Mouse (Mus musculus): Measurements from ENCODE around the gene Meis1. TPM values are rescaled to one million over a fixed set of nuclear protein-coding genes. Genes with fewer than 3 reads are reported as not detected.
A peak's percentile ranks its signal among the peaks of the same experiment; 100 is the strongest.

Meis1 gene
- total RNA-seq, 2 experiments from 2014 or later: 15.4 to 24.4 TPM

DNA sequence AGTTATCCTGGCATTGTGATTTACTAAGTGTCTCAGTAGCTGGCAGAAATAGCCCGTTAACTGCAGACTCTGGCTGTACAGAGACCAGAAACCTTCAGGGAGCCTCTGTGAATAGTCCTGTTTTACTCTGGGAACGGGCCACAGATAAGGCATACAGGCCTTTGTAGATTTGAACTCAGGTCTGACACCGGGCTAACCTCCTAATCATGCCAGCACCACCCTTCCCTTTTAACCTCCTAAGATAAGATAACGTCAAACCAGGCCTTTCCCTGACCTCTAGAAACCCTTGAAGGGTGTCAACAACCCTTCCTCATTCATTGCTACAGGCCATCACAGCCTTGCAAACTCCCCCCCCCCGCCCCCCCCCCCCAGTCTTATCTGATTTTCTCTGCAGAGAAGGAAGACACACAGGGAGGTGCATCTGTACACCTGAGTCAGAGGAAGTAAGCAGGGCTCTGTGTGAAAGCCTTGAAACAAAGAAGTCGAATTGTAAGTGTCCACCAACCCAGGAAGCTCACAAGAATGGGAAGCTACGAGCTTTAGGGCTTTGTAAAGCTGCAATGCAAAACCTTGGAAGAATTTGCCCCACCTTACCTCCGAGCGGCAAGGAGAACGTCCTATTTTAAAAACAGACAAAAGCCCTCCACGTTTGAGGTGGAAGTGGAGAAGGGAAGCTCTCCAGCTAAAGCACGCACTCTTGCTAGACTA is 61.5 kb downstream of the Meis1 start:
- ATAC-seq (replicated peaks; ENCODE audit: poor library complexity, severe bottlenecking): peak; percentile 15; the same call in 1 of the 2 replicates

DNA sequence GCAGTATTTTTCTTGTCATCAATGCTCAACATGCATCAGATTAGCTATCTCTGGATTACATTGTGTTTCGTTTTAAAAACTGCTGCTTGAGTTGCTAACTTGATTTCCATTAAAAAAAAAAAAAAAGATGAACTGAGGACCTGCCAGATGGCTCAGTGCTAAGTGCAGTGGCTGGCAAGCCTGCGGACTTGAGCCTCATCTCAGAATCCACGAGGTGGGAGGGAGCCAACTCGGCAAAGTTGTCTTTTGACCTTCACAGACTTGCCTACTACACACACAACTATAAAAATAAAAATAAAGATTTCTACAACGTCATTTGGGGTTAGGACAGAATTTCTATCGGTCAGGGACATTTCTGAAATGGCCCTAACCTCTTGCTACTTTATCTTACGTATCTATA is 62.8 kb downstream of the Meis1 start:
- ATAC-seq (replicated peaks; ENCODE audit: poor library complexity, severe bottlenecking): no peak

DNA sequence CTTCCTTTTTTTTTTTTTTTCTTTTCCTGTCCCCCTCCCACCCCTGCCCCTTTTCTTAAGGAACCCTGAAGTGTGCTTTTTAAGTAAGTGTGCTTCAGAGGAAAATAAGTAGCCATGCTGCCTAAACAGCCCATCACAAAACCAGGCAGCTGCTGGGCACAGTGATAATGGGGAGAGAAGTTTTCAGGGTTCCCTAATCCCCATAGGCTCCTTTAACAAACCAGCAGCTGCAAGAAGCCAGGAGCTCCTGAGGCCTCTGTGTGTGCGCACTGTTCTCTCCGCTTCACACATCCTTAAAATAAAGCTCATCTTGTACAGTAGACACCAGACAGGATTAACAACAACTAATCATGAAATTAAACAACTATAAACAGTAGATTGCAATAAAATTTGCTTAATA is 63.9 kb downstream of the Meis1 start:
- ATAC-seq (replicated peaks; ENCODE audit: poor library complexity, severe bottlenecking): no peak

- no peak for ATAC-seq (replicated peaks; ENCODE audit: poor library complexity, severe bottlenecking)
Measured at GRCm38 (mm10) chr11:18953892-18954291, 64.9 kb downstream of the Meis1 start.

- ATAC-seq (replicated peaks; ENCODE audit: poor library complexity, severe bottlenecking): peak; percentile 72
Measured at GRCm38 (mm10) chr11:18948600-18949295, 70.0 kb downstream of the Meis1 start.

GRCm38 (mm10) chr11:18947434-18947833 is 71.4 kb downstream of the Meis1 start:
- no peak for ATAC-seq (replicated peaks; ENCODE audit: poor library complexity, severe bottlenecking)

DNA sequence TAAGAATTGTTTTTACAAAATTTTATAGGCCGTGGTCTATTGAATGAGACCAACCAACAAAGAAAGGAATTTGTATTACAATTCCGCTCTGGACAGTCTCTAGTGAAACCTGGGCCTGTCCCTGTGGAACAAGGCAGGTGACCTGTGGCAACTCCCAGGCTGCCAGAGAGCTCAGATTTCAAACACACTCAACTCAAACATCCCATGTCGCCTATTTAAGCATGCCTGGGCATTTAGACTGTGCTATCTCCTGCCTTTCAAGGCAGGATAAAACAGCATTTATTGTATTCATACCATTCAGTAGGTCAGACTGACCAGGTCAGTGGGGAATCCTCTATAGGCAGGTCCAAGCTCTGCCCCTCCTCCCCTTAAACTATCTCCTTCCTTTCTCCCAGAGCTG is 73.0 kb downstream of the Meis1 start:
- no peak for ATAC-seq (replicated peaks; ENCODE audit: poor library complexity, severe bottlenecking)

- no peak for ATAC-seq (replicated peaks; ENCODE audit: poor library complexity, severe bottlenecking)
Measured at GRCm38 (mm10) chr11:18944972-18945625, 73.7 kb downstream of the Meis1 start.

- ATAC-seq (replicated peaks; ENCODE audit: poor library complexity, severe bottlenecking): no peak
Measured at GRCm38 (mm10) chr11:18944209-18944608, 74.6 kb downstream of the Meis1 start.

- ATAC-seq (replicated peaks; ENCODE audit: poor library complexity, severe bottlenecking): no peak
Measured at GRCm38 (mm10) chr11:18942990-18943389, 75.8 kb downstream of the Meis1 start.

DNA sequence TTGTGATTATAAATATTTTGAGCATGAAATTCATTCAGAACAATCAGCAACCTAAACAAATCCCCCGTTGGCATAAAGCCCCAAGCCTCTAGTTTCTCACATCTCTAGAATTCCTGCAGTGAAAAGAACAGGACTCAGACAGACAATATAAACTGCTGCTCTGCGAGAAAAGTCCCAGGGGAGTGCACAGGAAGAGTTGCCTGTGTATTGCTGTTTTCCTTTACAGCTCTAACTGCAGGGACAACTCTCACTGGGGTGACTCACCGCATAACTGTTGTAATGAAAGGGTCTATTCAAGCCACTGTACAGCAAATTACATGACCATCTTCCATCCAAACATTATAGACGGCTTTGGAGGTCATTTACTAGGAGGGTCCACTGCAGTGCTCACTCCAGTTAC is 77.9 kb downstream of the Meis1 start:
- ATAC-seq (replicated peaks; ENCODE audit: poor library complexity, severe bottlenecking): no peak

GRCm38 (mm10) chr11:18934921-18935320 is 83.9 kb downstream of the Meis1 start:
- ATAC-seq (replicated peaks; ENCODE audit: poor library complexity, severe bottlenecking): no peak

DNA sequence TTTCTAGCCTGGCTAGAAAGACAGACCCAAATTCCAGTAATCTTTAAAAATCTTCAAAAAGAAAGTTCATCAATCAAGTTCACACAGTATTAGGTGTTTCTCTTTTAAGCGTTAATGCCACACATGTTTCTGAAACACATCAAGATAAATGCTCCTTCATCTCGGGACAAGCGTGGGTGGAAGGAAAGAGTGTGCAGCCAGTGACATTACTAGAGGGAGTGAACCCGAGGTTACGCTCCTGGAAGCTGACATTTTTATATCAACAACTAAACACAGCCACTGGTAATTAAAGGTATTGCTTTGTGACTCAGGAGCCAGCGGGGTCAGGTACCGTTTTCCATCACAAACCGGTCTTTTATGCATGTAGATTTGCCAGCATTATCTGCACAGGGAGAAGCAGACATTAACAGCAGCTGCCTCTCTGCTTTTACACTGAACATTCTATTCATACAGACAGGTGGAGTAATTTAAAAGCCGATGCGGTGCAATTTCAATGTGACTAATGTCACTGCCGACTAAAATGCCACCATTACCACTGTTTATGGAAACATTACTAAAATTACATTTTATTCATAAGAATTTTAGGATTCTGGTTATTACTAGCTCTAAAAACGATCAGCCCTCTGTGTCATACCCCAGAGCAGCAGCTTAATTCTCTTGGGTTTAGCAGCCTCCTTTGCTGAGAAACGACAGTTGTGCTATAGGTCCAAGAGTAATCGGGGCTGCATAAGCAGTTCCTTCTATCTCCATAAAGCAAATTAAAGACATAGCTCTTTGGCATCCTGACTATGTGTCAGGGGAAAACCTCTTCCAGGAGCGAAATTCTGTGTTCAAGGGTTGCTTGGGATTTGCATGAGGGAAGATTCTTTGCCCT is 87.5 kb downstream of the Meis1 start:
- no peak for ATAC-seq (replicated peaks; ENCODE audit: poor library complexity, severe bottlenecking)

- peak; percentile 37; the same call in 1 of the 2 replicates for ATAC-seq (replicated peaks; ENCODE audit: poor library complexity, severe bottlenecking)
Measured at GRCm38 (mm10) chr11:18929779-18930728, 88.7 kb downstream of the Meis1 start.

GRCm38 (mm10) chr11:18927351-18927750 is 91.4 kb downstream of the Meis1 start:
- no peak for ATAC-seq (replicated peaks; ENCODE audit: poor library complexity, severe bottlenecking)

GRCm38 (mm10) chr11:18926798-18927197 is 92.0 kb downstream of the Meis1 start:
- ATAC-seq (replicated peaks; ENCODE audit: poor library complexity, severe bottlenecking): no peak

DNA sequence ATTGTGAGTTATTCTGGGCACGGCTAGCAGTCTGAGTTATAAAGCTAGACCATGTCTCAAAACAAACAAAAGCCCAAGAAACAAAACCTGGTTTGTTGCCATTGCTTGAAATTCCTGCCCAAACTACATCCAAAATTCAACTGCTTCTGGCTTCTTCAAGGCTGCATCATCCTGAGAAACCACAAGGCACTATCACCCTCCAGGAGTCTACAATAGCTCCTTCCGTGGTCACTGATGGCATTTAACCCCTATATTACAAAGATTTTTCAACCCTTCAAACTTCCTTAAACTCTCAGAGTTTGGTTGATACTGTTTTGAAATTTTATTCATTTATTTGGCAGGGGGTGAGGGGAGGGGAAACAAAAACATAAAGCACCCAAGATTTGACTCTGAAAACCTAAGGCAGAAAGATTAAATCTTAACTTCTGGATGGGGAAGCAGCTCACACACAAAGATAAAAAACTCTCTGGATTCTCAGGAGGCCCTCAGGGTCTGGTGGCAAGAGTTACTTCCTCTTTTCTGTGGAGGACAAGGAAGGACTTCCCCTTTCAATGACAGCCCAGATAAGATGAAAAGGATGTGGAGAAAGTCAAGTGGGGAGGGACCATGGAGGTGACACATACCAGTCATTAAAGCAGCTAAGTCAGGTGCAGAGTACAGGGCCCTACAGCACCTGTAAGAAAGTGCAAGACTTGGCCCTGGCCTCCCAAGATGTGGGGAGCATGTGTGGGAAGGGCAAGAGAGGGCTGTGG is 94.0 kb downstream of the Meis1 start:
- ATAC-seq (replicated peaks; ENCODE audit: poor library complexity, severe bottlenecking): peak; percentile 97

- no peak for ATAC-seq (replicated peaks; ENCODE audit: poor library complexity, severe bottlenecking)
Measured at GRCm38 (mm10) chr11:18923274-18923673, 95.5 kb downstream of the Meis1 start.

- ATAC-seq (replicated peaks; ENCODE audit: poor library complexity, severe bottlenecking): no peak
Measured at GRCm38 (mm10) chr11:18920651-18921050, 98.1 kb downstream of the Meis1 start.

Measured in granulocyte monocyte progenitor cell, adult 5-6 weeks (primary cell).